Mouse (Mus musculus) bone marrow macrophage, adult 2 months (primary cell): ENCODE results near the gene Arid4a. TPM values are rescaled to one million over a fixed set of nuclear protein-coding genes. Genes with fewer than 3 reads are reported as not detected.
A peak's percentile ranks its signal among the peaks of the same experiment; 100 is the strongest.
"Not testable (repeated sequence)": the region's sequence is repeated elsewhere in the genome, so short reads cannot be mapped to it uniquely, and the experiment has no call there.

Experiments
- H3K27ac ChIP-seq: 2 replicates; pipeline ENCODE4 v1.5.1; 2012; ENCODE audit warnings: low read depth, low read length; ENCODE audit not compliant: insufficient read depth
- H3K4me1 ChIP-seq: 2 replicates; pipeline ENCODE4 v1.6.1; 2012; ENCODE audit warnings: low read length; ENCODE audit not compliant: control insufficient read depth, insufficient read depth
- H3K4me3 ChIP-seq: 2 replicates; pipeline ENCODE4 v1.5.1; 2012; ENCODE audit warnings: mild to moderate bottlenecking, low read length, moderate library complexity; ENCODE audit not compliant: insufficient read depth
- CTCF ChIP-seq: IDR thresholded peaks from 2 replicates; pipeline ENCODE4 v1.5.1; 2012; ENCODE audit warnings: low read depth, mild to moderate bottlenecking, low read length, moderate library complexity
- POLR2A ChIP-seq: IDR thresholded peaks from 2 replicates; pipeline ENCODE4 v1.6.1; 2012; ENCODE audit warnings: mild to moderate bottlenecking, low read depth, low read length, borderline replicate concordance
- polyA plus RNA-seq: library from polyadenylated mRNA; stranded (reverse); fragments of >200 nt; gene quantifications from 2 replicates; pipeline ENCODE4 v1.2.4, GENCODE M21; 2012; ENCODE audit not compliant: missing spikeins, insufficient read depth, insufficient read length

Gene Arid4a
- polyA plus RNA-seq, 1 experiment, result 68.0 TPM

DNA sequence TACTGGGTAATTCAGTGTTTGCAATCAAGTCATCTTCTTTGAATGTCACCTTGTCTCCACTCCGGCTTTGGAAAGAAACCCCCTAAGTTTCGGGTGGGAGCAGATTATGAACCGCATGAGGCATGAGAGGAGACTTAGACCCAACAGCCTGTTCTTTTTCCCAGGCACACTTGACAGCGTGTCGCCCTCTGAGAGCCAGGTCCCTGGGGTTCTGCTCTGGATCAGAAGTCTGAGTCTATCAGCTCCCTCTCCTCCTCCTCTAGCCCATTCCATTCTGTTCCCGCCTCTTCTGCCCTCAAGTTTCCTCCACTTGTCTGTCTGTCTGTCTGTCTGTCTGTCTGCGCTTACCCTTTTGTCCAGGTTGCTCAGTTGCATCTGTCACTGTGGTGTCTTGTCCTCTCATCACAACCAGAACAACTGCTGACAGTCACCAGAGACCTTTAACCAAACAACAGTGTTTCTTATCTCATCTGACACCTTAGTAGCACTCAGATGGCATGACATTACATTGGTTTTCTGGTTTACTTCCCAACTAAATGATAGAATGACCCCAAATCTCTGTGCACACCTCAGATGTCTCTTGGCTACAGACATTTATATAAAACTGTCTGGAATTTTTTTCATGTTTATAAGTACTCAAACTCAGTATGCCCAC is 36.7 kb downstream of the Arid4a start:
- TF ChIP-seq POLR2A (no peak), CTCF (no peak)
- H3K4me3 ChIP-seq, result no peak overlapping the region
- H3K27ac ChIP-seq, result no peak overlapping the region
- peaks cover 45% of the 10 kb centered on the region for H3K4me1 ChIP-seq

DNA sequence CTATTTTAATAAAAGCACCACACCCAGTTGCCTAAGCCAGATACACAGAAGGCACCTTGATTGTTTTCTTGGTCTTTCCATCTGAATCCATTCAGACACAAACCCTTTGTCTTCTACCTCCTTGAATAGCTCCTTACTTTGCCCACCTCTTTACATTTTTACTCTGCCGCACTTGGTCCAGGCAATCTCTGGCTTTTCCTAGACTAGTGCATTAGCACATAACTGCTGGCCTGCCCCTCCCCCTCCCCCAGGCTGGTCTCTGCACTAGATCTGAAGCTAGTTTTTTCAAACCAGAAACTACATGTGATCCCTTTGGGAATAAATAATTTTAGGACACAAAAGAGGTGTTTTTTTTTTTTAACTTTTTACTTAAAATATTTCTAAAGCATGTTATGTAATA is 37.2 kb downstream of the Arid4a start:
- no peak for TF ChIP-seq POLR2A
- TF ChIP-seq CTCF, result no peak
- Histone ChIP-seq H3K4me1 (peaks cover 41% of the 10 kb centered on the region), H3K27ac (no peak overlapping the region), H3K4me3 (no peak overlapping the region)

DNA sequence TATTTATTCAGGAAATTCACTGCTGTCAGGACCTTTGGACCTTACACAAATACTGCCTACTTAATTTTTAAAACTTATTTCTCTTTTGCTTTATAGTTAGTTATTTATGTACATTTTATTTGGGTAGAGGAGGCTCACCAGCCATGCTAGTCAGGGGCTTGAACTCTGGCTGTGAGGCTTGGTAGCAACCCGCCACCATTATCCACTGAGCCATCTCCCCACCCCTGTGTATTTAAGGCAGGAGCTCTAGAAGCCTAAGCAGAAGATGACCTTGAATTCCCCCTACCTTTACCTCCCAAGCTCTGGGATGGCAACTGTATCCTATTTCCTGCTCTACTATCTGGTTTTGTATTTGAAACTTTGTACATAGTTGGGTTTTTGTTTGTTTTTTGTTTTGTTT is 37.7 kb downstream of the Arid4a start:
- Histone ChIP-seq H3K27ac (no peak overlapping the region), H3K4me1 (peaks cover 41% of the 10 kb centered on the region), H3K4me3 (no peak overlapping the region)
- no peak for TF ChIP-seq POLR2A
- TF ChIP-seq CTCF, result no peak

- TF ChIP-seq CTCF, result no peak
- TF ChIP-seq POLR2A, result no peak
- Histone ChIP-seq H3K4me1 (peaks cover 33% of the 10 kb centered on the region), H3K4me3 (no peak overlapping the region), H3K27ac (no peak overlapping the region)
Observed at GRCm38 (mm10) chr12:71055537-71055936, 39.7 kb downstream of the Arid4a start.

DNA sequence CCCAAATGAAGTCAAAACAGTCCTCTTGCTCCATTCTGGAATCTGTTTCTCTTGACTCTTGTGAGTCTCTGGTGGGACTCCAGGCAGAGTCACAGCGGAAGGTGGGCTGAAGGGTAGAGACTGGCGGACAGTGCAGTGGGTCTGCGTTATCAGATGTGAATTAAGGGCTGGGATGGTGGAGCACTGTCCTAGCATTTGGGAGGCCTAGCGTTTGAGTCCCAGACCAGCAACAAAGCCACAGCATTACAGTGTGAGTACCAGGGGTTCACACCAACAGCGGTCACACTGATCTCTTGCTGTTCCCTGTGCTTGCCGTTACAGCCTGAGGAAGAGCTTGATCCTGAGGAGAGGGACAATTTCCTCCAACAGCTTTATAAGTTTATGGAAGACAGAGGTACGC is 44.0 kb downstream of the Arid4a start:
- Histone ChIP-seq H3K4me3 (no peak overlapping the region), H3K4me1 (peaks cover 21% of the 10 kb centered on the region), H3K27ac (no peak overlapping the region)
- no peak for TF ChIP-seq CTCF
- no peak for TF ChIP-seq POLR2A

DNA sequence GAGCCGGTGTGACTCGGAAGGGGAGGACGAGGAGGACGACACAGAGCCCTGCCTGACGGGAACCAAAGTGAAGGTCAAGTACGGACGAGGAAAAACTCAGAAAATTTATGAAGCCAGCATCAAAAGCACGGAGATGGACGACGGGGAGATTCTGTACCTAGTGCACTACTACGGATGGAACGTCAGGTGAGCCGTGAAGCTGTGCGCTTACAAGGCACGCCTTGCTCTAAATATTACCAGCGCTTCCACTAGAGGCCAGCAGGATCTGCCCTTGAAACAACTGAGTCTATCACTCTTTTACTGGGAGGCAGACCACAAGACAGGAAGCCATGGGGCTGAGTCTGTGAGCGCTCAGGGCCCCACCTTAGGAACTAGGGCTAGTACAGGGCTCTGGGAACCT is 54.1 kb downstream of the Arid4a start:
- Histone ChIP-seq H3K27ac (peak overlapping the region; percentile 79), H3K4me3 (no peak overlapping the region), H3K4me1 (peaks cover 28% of the 10 kb centered on the region)
- TF ChIP-seq CTCF, result 0 out of 2 replicates have a peak, but pooled peaks have one; percentile 15
- no peak for TF ChIP-seq POLR2A

DNA sequence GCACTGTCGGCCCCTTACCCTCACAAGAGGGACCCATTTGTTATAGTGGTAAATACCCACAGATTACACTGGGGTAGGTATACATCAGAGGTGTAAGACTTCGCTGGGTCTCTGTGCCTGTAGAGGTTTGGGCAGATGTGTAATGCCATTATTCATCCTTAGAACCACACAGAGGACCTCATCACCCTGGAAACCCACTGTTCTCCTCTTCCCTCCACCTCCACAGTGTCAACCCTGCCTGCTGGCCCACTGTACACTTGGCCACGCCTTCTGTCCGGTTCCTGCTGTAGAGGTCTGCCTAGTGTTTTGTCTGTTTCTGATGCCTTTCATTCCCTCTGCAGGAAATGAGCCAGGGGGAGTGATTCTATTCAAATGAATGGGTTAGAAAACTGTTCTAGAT is 56.3 kb downstream of the Arid4a start:
- H3K4me1 ChIP-seq, result peaks cover 28% of the 10 kb centered on the region
- TF ChIP-seq POLR2A (no peak), CTCF (no peak)
- H3K27ac ChIP-seq, result no peak overlapping the region
- H3K4me3 ChIP-seq, result no peak overlapping the region

DNA sequence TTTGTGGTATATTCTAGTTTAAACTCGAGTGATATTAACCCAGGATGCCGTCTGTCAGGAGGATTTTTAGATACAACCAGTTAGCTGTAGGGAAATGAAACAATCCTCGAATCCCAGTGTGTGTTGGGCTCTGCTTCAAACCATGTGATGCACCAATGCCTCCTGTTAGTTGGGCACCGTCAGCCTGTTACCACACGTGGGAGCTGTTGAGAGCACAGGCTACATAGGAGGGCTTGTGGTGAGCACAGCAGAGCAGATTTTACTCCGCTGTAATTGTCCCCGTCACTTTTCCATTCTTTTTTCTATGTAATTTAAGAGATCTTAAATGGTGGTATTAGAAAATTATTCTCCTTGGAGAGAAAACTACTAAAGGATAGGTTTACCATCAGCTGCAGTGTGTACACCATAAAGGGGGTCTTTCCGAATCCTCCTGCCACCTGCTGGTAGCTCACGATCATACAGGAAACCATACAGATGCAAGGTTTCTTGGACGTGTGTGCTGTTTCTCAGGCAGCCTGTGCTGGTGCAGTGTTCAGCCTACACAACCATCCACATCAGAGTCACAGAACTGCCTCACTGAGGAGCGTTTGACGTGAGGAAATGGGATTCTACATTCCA is 57.4 kb downstream of the Arid4a start:
- peaks cover 28% of the 10 kb centered on the region for H3K4me1 ChIP-seq
- no peak overlapping the region for H3K4me3 ChIP-seq
- no peak overlapping the region for H3K27ac ChIP-seq
- TF ChIP-seq POLR2A (no peak), CTCF (0 out of 2 replicates have a peak, but pooled peaks have one; percentile 35)

- TF ChIP-seq POLR2A, result no peak
- TF ChIP-seq CTCF, result no peak
- Histone ChIP-seq H3K4me3 (no peak overlapping the region), H3K27ac (no peak overlapping the region), H3K4me1 (no peaks in the 10 kb centered on the region)
Observed at GRCm38 (mm10) chr12:71086331-71086730, 70.5 kb downstream of the Arid4a start.

DNA sequence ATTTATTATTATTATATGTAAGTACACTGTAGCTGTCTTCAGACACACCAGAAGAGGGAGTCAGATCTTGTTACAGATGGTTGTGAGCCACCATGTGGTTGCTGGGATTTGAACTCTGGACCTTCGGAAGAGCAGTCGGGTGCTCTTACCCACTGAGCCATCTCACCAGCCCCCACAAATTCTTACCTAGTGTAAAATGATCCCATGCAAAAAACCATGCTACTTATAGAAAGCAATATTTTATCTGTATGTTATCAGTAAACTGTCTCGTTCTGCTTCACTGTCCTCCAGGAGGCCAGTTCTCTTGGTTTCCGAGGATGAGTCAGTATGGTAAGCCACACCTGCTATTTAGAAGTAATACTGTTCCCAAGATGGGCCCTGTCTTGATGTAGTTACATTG is 88.5 kb downstream of the Arid4a start:
- not testable (repeated sequence) for H3K4me1 ChIP-seq, H3K27ac ChIP-seq, H3K4me3 ChIP-seq

DNA sequence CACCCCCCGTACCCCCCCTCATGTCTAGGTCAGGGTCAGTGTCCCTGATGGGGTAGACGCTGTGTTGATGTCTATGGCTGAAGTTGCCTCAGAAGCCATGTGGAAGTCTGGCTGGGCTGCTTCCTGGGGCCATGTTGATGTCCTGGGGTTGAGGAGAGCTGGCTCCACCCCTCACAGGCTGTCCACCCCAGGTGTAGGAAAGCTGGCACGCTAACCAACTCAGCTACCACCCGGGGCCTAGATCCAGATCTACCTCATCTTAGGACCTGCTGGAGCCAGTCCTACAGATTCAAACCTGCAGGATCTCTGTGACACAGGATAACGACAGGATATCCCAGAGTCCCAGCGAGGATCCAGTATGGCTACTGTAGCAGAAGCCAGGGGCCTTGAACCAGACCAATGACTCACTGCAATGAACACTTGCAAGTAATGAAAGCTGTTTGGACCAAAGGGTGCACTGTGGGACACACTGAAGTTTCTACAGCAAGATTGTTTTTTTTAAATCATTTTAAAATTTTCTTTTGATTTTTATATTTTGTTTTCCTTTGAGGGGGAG is 91.5 kb downstream of the Arid4a start:
- no peak overlapping the region for H3K27ac ChIP-seq
- TF ChIP-seq CTCF (no peak), POLR2A (no peak)
- no peak overlapping the region for H3K4me3 ChIP-seq
- no peaks in the 10 kb centered on the region for H3K4me1 ChIP-seq
